Mouse (Mus musculus): Measurements from ENCODE around the gene Snx27.

- TF ChIP-seq POLR2A (IDR thresholded peaks at IDR 0.05; ENCODE audit: control insufficient read depth, extremely low read depth, insufficient read depth, low read length, poor library complexity) = no peak
- no peak for TF ChIP-seq CTCF (IDR thresholded peaks at IDR 0.05; ENCODE audit: borderline replicate concordance, control insufficient read depth, extremely low read depth, insufficient read depth, low read length, poor library complexity)
Measured at GRCm38 (mm10) chr3:94485922-94486321, 96.6 kb downstream of the Snx27 start.

All from thymus, adult 2 months (tissue).